Comparison of ENCODE assay signal across 26 mouse cellular contexts in genomic region chr14:13266331-13266730, GRCm38 (mm10). TPM values are rescaled to one million over a fixed set of nuclear protein-coding genes. Genes with fewer than 3 reads are reported as not detected.
A peak's percentile ranks its signal among the peaks of the same experiment; 100 is the strongest.
DNase-seq lines count a peak whose midpoint lies in the region; ATAC-seq and TF ChIP-seq lines count a peak whose summit lies in the region.
"Had no signal": no experiment of that assay in that cellular context is flagged by ENCODE, and none has a peak within 500 bp of the region (broad histone marks: within the 10 kb centered on the region; RNA-seq: fewer than 3 reads in every experiment).

No protein-coding gene starts in this region.

- no peaks in the 10 kb centered on the region for H3K9me3 ChIP-seq in forebrain, postnatal 0 days (ENCODE audit: low read length)
- no peaks in the 10 kb centered on the region for H3K9me3 ChIP-seq in forebrain, embryonic 11.5 days (ENCODE audit: control insufficient read depth, low read length)
- H3K9me3 ChIP-seq in kidney, embryonic 16.5 days (ENCODE audit: low read length), result no peaks in the 10 kb centered on the region
- H3K9me3 ChIP-seq: embryonic facial prominence, embryonic 15.5 days; forebrain, embryonic 10.5 days; forebrain, embryonic 15.5 days; G1E; heart, embryonic 13.5 days; hindbrain, embryonic 15.5 days had no signal

- peak; percentile 59 for ATAC-seq in forebrain, postnatal 0 days
- no peak for ATAC-seq in forebrain, embryonic 11.5 days (replicated peaks; ENCODE audit: low FRiP score)
- ATAC-seq in kidney, embryonic 16.5 days (ENCODE audit: low FRiP score, low TSS enrichment), result no peak
- ATAC-seq: CD4-positive, CD25-positive, alpha-beta regulatory T cell, adult 4 months; forebrain, embryonic 15.5 days; inflammation-experienced regulatory T-cells, adult 6 months; intestine, postnatal 0 days had no signal

- H3K27ac ChIP-seq in forebrain, postnatal 0 days (ENCODE audit: low read depth, low read length), result no peak overlapping the region
- no peak overlapping the region for H3K27ac ChIP-seq in forebrain, embryonic 11.5 days (ENCODE audit: low read depth, low read length)
- H3K27ac ChIP-seq in kidney, embryonic 16.5 days (ENCODE audit: low read length), result no peak overlapping the region
- H3K27ac ChIP-seq: embryonic facial prominence, embryonic 15.5 days; forebrain, embryonic 10.5 days; forebrain, embryonic 15.5 days; heart, embryonic 13.5 days; hindbrain, embryonic 15.5 days had no signal

- no peaks in the 10 kb centered on the region for H3K27me3 ChIP-seq in forebrain, postnatal 0 days (ENCODE audit: insufficient read depth, low read length)
- H3K27me3 ChIP-seq in forebrain, embryonic 11.5 days (ENCODE audit: control insufficient read depth, insufficient read depth, low read length), result no peaks in the 10 kb centered on the region
- no peaks in the 10 kb centered on the region for H3K27me3 ChIP-seq in kidney, embryonic 16.5 days (ENCODE audit: insufficient read depth, low read length)
- H3K27me3 ChIP-seq: embryonic facial prominence, embryonic 15.5 days; forebrain, embryonic 15.5 days; heart, embryonic 13.5 days; hindbrain, embryonic 15.5 days had no signal

- 83% methylated on average over 2 of the region's 2 CpGs for WGBS in forebrain, postnatal 0 days
- WGBS in forebrain, embryonic 11.5 days, result 79% methylated on average over 2 of the region's 2 CpGs
- 73% methylated on average over 2 of the region's 2 CpGs for WGBS in kidney, embryonic 16.5 days

- no peak overlapping the region for H3K4me3 ChIP-seq in forebrain, postnatal 0 days (ENCODE audit: low read depth, low read length)
- H3K4me3 ChIP-seq in forebrain, embryonic 11.5 days (ENCODE audit: low read depth, low read length), result no peak overlapping the region
- no peak overlapping the region for H3K4me3 ChIP-seq in kidney, embryonic 16.5 days (ENCODE audit: low read length)
- H3K4me3 ChIP-seq: embryonic facial prominence, embryonic 15.5 days; erythroblast, embryonic 14.5 days; forebrain, embryonic 10.5 days; forebrain, embryonic 15.5 days; heart, embryonic 13.5 days; hindbrain, embryonic 15.5 days had no signal

- H3K4me2 ChIP-seq in forebrain, postnatal 0 days (ENCODE audit: low read depth), result no peak overlapping the region
- H3K4me2 ChIP-seq in forebrain, embryonic 11.5 days (ENCODE audit: low read depth, low read length, severe bottlenecking), result no peak overlapping the region
- H3K4me2 ChIP-seq in kidney, embryonic 16.5 days (replicated peaks; ENCODE audit: low read depth, low read length), result no peak overlapping the region
- H3K4me2 ChIP-seq: embryonic facial prominence, embryonic 15.5 days; forebrain, embryonic 15.5 days; heart, embryonic 13.5 days; hindbrain, embryonic 15.5 days had no signal

- DNase-seq in cerebellum, adult 11-12 months, result peak; percentile 14
- DNase-seq in cerebellum, adult 8-10 months, result no peak
- no peak for DNase-seq in forebrain, postnatal 0 days
- no peak for DNase-seq in forebrain, embryonic 11.5 days (ENCODE audit: low spot score)
- DNase-seq in brain, adult 2 months (ENCODE audit: low read depth, low spot score), result peak; percentile 53
- DNase-seq in cerebellum, postnatal 36 days, result peak; percentile 9 to 25
- DNase-seq in lung, postnatal 36 days, result no peak
- DNase-seq: adrenal gland, adult 8-10 months; adrenal gland, postnatal 36 days; B cell, adult 2 months; embryo, embryonic 11 days; gastrocnemius, postnatal 14 days; heart, postnatal 36 days had no signal

- H3K9ac ChIP-seq in forebrain, postnatal 0 days, result no peak overlapping the region
- no peak overlapping the region for H3K9ac ChIP-seq in forebrain, embryonic 11.5 days (ENCODE audit: low read length)
- H3K9ac ChIP-seq in kidney, embryonic 16.5 days (replicated peaks; ENCODE audit: low read length), result no peak overlapping the region
- H3K9ac ChIP-seq: embryonic facial prominence, embryonic 15.5 days; forebrain, embryonic 15.5 days; heart, embryonic 13.5 days; hindbrain, embryonic 15.5 days had no signal

- H3K36me3 ChIP-seq in forebrain, postnatal 0 days (ENCODE audit: insufficient read depth), result no peaks in the 10 kb centered on the region
- H3K36me3 ChIP-seq in forebrain, embryonic 11.5 days (ENCODE audit: control insufficient read depth, insufficient read depth, low read length), result no peaks in the 10 kb centered on the region
- H3K36me3 ChIP-seq in kidney, embryonic 16.5 days (ENCODE audit: insufficient read depth, low read length), result no peaks in the 10 kb centered on the region
- H3K36me3 ChIP-seq: embryonic facial prominence, embryonic 15.5 days; forebrain, embryonic 10.5 days; forebrain, embryonic 15.5 days; G1E; heart, embryonic 13.5 days; hindbrain, embryonic 15.5 days had no signal

- no peak for TF ChIP-seq CTCF in forebrain, postnatal 0 days (IDR thresholded peaks at IDR 0.05; ENCODE audit: low read depth)

- no peaks in the 10 kb centered on the region for H3K4me1 ChIP-seq in forebrain, postnatal 0 days (ENCODE audit: insufficient read depth)
- no peaks in the 10 kb centered on the region for H3K4me1 ChIP-seq in forebrain, embryonic 11.5 days (replicated peaks; ENCODE audit: control insufficient read depth, insufficient read depth, low read length)
- no peaks in the 10 kb centered on the region for H3K4me1 ChIP-seq in kidney, embryonic 16.5 days (ENCODE audit: insufficient read depth, low read length)
- H3K4me1 ChIP-seq: embryonic facial prominence, embryonic 15.5 days; forebrain, embryonic 10.5 days; forebrain, embryonic 15.5 days; heart, embryonic 13.5 days; hindbrain, embryonic 15.5 days had no signal

RNA-seq across cellular contexts. Expression of gene Synpr, which starts 18.2 kb away (rescaled TPM):
- total RNA-seq in forebrain, postnatal 0 days (2014; rRNA removed), result 67.2 and 107 TPM in 2 replicates
- polyA plus RNA-seq in forebrain, postnatal 0 days (2015; fragmentation: Nextera tagmentation; extraction: Ambion mirVana), result 64.5 and 69.3 TPM in 2 replicates
- 5.4 and 6.9 TPM in 2 replicates for polyA plus RNA-seq in forebrain, embryonic 11.5 days (2014; fragmentation: Nextera tagmentation; extraction: Ambion mirVana)
- polyA plus RNA-seq in kidney, embryonic 16.5 days (2015; fragmentation: Nextera tagmentation; extraction: Ambion mirVana), result 1.2 and 1.6 TPM in 2 replicates
- total RNA-seq: common myeloid progenitor, adult 5-6 weeks; gastrocnemius, adult 18-20 months had no signal
- polyA plus RNA-seq: erythroblast, embryonic 14.5 days; G1E; inflammation-experienced regulatory T-cells, adult 6 months had no signal

Comparison
In these comparisons a context has a peak if more than half of its experiments do, and no peak if none do; other contexts are left out.
1. DNase-seq: peak in cerebellum, adult 11-12 months (single experiment), brain, adult 2 months (single experiment) and cerebellum, postnatal 36 days (2 of 2); none in cerebellum, adult 8-10 months (single experiment), forebrain, postnatal 0 days (single experiment), forebrain, embryonic 11.5 days (single experiment) and lung, postnatal 36 days (single experiment).